Mouse (Mus musculus) forebrain, embryonic 15.5 days (tissue): Measurements from ENCODE around the gene Cd36. TPM values are rescaled to one million over a fixed set of nuclear protein-coding genes. Genes with fewer than 3 reads are reported as not detected.
A peak's percentile ranks its signal among the peaks of the same experiment; 100 is the strongest.
"Not testable (repeated sequence)": the region's sequence is repeated elsewhere in the genome, so short reads cannot be mapped to it uniquely, and the experiment has no call there.

Source experiments
- ATAC-seq: fragments of 200-750 bp; cut with Nextera tagmentation; replicated peaks from 2 replicates; pipeline ENCODE4 v1.8.0; 2017; ENCODE audit warnings: mild to moderate bottlenecking, moderate TSS enrichment, moderate library complexity
- H3K27ac ChIP-seq: fragments of 300-500 bp; sonication (generic); replicated peaks from 2 replicates; pipeline ENCODE4 v1.5.1; 2015; ENCODE audit warnings: mild to moderate bottlenecking, inconsistent platforms
- H3K27me3 ChIP-seq: fragments of 300-500 bp; sonication (generic); 2 replicates; pipeline ENCODE4 v1.6.1; 2015; ENCODE audit warnings: inconsistent platforms
- H3K36me3 ChIP-seq: fragments of 300-500 bp; sonication (generic); 2 replicates; pipeline ENCODE4 v1.6.1; 2015; ENCODE audit warnings: mild to moderate bottlenecking, inconsistent platforms
- H3K4me1 ChIP-seq: fragments of 300-500 bp; sonication (generic); 2 replicates; pipeline ENCODE4 v1.6.1; 2015; ENCODE audit warnings: inconsistent platforms
- H3K4me2 ChIP-seq: fragments of 300-500 bp; sonication (generic); replicated peaks from 2 replicates; pipeline ENCODE4 v1.6.1; 2015; ENCODE audit warnings: mild to moderate bottlenecking, inconsistent platforms
- H3K4me3 ChIP-seq: fragments of 300-500 bp; sonication (generic); 2 replicates; pipeline ENCODE4 v1.5.1; 2015; ENCODE audit warnings: mild to moderate bottlenecking, inconsistent platforms
- H3K9ac ChIP-seq: fragments of 300-500 bp; sonication (generic); replicated peaks from 2 replicates; pipeline ENCODE4 v1.6.1; 2015; ENCODE audit warnings: mild to moderate bottlenecking, inconsistent platforms
- H3K9me3 ChIP-seq: fragments of 300-500 bp; sonication (generic); 2 replicates; pipeline ENCODE4 v1.6.1; 2016; ENCODE audit warnings: inconsistent platforms
- WGBS: fragments of 180-500 bp; shearing (Covaris S2); methylation state at CpG from one replicate; pipeline ENCODE4 v1.1.7; 2015; ENCODE audit warnings: mixed read lengths; 5-methylcytosine and 5-hydroxymethylcytosine counted together
- polyA plus RNA-seq: library from polyadenylated mRNA; unstranded; fragments of >200 nt; fragmentation: Nextera tagmentation; extraction: Ambion mirVana; gene quantifications from 2 replicates; pipeline ENCODE4 v1.2.1, GENCODE M21; 2015

Gene Cd36
- 0.66 and 0.96 TPM in 2 replicates for polyA plus RNA-seq

DNA sequence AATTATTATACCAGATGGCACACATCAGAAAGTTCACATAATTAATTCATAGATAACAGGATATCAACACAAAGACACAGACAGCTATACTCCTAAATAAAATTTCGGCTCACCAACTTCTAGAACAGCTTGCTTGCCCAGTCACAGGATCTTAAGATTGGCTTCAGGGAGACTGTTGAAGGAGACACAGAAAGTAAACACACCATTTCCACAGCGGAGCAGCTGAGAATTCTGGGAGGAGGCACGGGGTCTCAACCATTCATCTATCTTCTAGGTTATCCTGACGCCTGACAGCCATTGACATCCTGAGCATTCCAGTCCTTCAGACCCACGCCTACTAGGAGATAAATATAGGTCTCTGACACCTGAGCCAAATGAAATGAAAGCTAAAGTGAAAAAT is at the start of gene Cd36:
Gene Cd36 (minus strand): TSS at position 204 of the 400 bp plus-strand sequence.
- no peak within 1 kb of the TSS for H3K27ac ChIP-seq
- ATAC-seq = 0 out of 2 replicates have a peak, but pooled peaks have one; percentile 16
- H3K9ac ChIP-seq = no peak within 1 kb of the TSS
- H3K4me3 ChIP-seq = no peak within 1 kb of the TSS
- H3K4me2 ChIP-seq = no peak within 1 kb of the TSS
- no peaks in the 10 kb centered on the region for H3K4me1 ChIP-seq
- H3K36me3 ChIP-seq = no peaks in the 10 kb centered on the region
- H3K27me3 ChIP-seq = no peaks in the 10 kb centered on the region
- WGBS = 62% methylated on average over 5 of the region's 5 CpGs
- H3K9me3 ChIP-seq = no peaks in the 10 kb centered on the region

DNA sequence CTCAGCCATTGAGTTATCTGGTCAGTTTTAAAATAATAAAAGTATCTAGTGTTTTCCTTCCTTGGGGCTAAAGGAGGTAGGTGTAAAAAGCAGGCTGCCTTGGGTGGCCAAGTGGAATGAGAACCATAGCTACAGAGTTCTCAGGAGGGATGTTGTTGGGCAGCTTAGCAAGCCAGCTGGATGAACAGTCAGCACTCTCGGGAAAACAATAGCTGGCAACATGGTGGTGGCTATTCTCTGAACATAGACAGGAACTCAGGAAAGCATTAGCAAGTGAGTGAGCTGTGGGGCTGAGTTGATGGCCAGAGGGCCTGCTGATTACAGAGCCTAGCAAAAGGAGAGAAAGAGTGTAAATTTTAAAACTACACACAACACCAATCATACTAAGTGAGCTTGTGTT is 45.9 kb upstream of the Cd36 start:
- no peak for ATAC-seq
- WGBS = 63% methylated on average over 1 of the region's 1 CpGs
- Histone ChIP-seq H3K36me3 (no peaks in the 10 kb centered on the region), H3K9me3 (no peaks in the 10 kb centered on the region), H3K4me3 (no peak overlapping the region), H3K9ac (no peak overlapping the region), H3K27ac (no peak overlapping the region), H3K4me2 (no peak overlapping the region), H3K4me1 (no peaks in the 10 kb centered on the region), H3K27me3 (no peaks in the 10 kb centered on the region)

DNA sequence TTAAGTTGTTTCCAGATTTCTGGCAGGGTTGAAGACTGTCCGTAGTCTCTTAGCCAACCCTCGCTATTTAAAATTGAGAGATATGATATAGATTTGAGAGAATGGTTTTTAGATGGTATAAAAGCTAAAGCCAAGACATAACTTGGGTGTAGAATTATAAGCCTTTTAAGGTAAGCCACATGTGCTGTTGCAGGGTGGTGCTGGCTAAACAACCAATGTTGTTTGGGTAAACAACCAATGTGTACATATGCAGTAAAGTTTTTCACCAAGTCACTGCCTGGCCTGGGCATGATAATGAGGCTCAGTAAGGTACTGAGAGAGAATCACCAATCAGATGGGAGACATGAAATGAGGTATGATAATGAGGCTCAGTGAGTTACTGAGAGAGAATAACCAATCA is 43.0 kb upstream of the Cd36 start:
- not testable (repeated sequence) for H3K4me3 ChIP-seq, ATAC-seq, H3K36me3 ChIP-seq, H3K4me2 ChIP-seq, H3K9ac ChIP-seq, H3K27me3 ChIP-seq, H3K4me1 ChIP-seq, H3K9me3 ChIP-seq, H3K27ac ChIP-seq
- 97% methylated on average over 2 of the region's 2 CpGs for WGBS

DNA sequence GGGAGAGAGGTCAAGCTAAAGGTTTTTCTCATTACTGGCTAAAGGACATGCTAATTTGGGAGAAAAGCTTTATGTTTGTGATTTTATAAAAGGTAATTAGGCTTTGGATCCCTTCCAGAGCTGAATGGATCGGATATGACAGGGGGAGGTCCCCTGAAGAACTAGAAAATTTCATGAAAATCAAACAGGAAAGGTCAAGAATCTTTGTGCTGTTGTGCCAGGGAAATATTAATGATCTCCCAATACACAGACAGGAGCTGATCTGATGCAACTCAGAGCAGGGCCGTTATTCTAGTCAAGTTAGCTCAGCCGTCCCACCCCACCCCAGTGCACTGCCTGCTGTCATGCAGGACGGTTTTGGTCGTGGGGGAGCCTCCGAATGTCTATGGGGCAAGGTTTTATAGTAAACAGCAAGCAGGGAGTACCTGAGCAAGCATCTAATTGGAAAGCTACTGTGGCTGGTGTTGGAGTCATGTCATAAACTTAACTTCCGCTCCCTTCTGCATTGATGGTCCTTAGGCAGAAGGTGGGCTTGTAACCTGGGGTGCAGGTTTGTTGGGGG is 40.5 kb upstream of the Cd36 start:
- H3K27ac ChIP-seq = no peak overlapping the region
- no peak overlapping the region for H3K9ac ChIP-seq
- no peaks in the 10 kb centered on the region for H3K9me3 ChIP-seq
- ATAC-seq = no peak
- H3K36me3 ChIP-seq = no peaks in the 10 kb centered on the region
- H3K4me1 ChIP-seq = no peaks in the 10 kb centered on the region
- H3K4me2 ChIP-seq = no peak overlapping the region
- H3K4me3 ChIP-seq = no peak overlapping the region
- no peaks in the 10 kb centered on the region for H3K27me3 ChIP-seq
- WGBS = 63% methylated on average over 7 of the region's 7 CpGs

DNA sequence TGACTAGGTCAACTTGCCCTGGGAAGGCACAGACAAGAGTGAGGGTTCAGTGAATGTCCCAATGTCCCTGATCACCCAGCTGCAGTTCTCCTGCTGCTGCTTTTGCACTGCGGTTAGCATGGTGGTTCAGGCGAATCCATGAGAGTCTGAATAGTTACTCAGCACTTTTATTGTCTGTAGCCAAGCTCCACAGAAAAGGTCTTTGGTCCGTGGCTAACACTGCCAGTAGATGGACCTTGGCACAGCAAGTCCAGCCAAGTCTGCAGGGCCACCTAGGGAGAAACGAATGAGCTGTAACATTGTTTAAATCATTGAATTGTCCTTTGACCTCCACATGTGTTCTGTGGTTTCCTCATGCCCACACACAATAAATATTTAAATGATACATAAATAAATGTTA is 39.9 kb upstream of the Cd36 start:
- Histone ChIP-seq H3K4me3 (no peak overlapping the region), H3K27me3 (no peaks in the 10 kb centered on the region), H3K9me3 (no peaks in the 10 kb centered on the region), H3K4me1 (no peaks in the 10 kb centered on the region), H3K4me2 (no peak overlapping the region), H3K9ac (no peak overlapping the region), H3K36me3 (no peaks in the 10 kb centered on the region), H3K27ac (no peak overlapping the region)
- no peak for ATAC-seq
- 38% methylated on average over 4 of the region's 4 CpGs for WGBS

DNA sequence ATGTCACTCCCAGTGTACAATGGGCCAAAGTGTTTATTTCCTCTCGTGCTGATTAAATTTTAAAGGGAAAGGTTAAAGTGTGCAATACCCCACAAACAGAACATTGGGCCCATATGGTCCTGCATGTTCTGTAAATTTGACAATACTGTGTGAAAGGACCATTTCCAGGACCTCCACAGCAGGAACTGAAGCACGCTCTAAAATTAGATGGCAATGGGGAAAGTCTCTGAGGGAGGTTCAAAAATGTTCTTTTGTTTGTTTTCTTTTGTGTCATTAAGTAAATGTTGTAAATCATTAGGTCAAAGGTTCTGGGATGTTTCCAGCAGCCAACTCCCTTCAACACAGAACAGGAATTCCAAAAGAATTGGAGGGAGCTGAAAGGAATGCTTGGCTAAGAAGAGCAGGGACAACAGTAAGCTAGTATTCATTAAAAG is 35.5 kb upstream of the Cd36 start:
- Histone ChIP-seq H3K9ac (no peak overlapping the region), H3K27ac (no peak overlapping the region)
- no peak for ATAC-seq

DNA sequence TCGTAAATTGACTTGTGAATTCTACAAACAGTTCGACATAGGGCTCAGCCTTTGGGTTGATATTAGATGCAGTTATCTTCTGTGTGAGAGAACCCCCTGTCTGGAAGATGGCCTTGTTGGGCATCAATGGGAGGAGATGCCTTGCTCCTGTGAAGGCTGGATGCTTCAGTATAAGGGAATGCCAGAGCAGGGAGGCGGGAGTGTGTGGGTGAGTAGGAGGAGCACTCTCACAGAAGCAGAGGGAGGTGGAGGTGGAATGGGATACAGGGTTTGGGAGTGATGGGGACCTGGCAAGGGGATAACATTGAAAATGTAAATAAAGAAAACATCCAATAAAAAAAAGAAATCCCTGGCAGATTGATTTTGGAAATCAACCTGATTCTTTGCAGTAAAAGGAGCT is 35.0 kb upstream of the Cd36 start:
- WGBS = 91% methylated on average over 3 of the region's 3 CpGs
- Histone ChIP-seq H3K9me3 (no peaks in the 10 kb centered on the region), H3K4me2 (no peak overlapping the region), H3K4me3 (no peak overlapping the region), H3K9ac (no peak overlapping the region), H3K27me3 (no peaks in the 10 kb centered on the region), H3K4me1 (no peaks in the 10 kb centered on the region), H3K36me3 (no peaks in the 10 kb centered on the region), H3K27ac (no peak overlapping the region)
- ATAC-seq = no peak

More for the DNA sequence above, 35.5 kb upstream of the Cd36 start:
- Histone ChIP-seq H3K4me3 (no peak overlapping the region), H3K9me3 (no peaks in the 10 kb centered on the region), H3K27me3 (no peaks in the 10 kb centered on the region), H3K4me1 (no peaks in the 10 kb centered on the region), H3K4me2 (no peak overlapping the region), H3K36me3 (no peaks in the 10 kb centered on the region)
- WGBS = 62% methylated on average over 2 of the region's 2 CpGs

DNA sequence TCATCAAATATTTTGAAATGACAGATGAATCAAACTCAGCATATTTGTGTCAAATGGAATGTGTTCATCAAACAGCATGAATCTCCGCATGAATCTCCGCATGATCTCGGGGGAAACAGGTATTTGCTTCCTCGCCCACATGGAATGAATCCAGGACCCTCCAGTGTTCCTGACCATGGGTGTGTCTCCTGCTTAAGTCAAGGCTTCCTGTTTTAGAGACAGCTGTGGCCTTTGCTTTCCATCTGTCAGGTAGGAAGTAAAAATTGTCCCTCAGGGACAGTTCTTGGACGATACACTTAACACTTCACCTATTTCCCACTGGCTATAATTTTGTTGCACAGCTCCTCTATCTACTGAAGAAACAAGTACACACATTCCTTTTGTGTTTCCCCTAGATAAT is 30.4 kb upstream of the Cd36 start:
- Histone ChIP-seq H3K27ac (no peak overlapping the region), H3K27me3 (no peaks in the 10 kb centered on the region), H3K9ac (no peak overlapping the region), H3K9me3 (no peaks in the 10 kb centered on the region), H3K4me2 (no peak overlapping the region), H3K4me1 (no peaks in the 10 kb centered on the region), H3K4me3 (no peak overlapping the region), H3K36me3 (no peaks in the 10 kb centered on the region)
- WGBS = 88% methylated on average over 5 of the region's 5 CpGs
- no peak for ATAC-seq

DNA sequence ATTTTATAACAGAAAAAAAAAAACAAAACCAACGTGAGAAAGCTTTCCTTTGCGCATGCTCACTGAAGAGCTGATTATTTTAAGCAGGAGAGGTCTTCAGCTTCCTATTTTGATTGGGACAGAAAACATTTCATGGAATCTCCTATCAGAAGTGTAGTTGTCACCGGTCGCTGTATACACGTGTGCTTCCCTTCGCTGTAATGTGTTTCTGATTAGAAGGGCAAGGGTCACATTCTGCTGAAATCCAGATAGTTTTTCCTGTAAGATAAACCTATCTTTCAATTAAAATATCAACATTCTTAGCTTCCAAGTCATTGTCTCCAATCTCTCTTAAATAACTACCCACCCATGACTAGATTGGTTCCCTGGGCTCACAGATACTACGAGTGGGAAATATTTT is 16.2 kb upstream of the Cd36 start:
- Histone ChIP-seq H3K4me1 (no peaks in the 10 kb centered on the region), H3K27me3 (no peaks in the 10 kb centered on the region), H3K4me2 (no peak overlapping the region), H3K4me3 (no peak overlapping the region), H3K27ac (no peak overlapping the region), H3K36me3 (no peaks in the 10 kb centered on the region), H3K9ac (no peak overlapping the region), H3K9me3 (no peaks in the 10 kb centered on the region)
- no peak for ATAC-seq
- WGBS = 87% methylated on average over 7 of the region's 7 CpGs

DNA sequence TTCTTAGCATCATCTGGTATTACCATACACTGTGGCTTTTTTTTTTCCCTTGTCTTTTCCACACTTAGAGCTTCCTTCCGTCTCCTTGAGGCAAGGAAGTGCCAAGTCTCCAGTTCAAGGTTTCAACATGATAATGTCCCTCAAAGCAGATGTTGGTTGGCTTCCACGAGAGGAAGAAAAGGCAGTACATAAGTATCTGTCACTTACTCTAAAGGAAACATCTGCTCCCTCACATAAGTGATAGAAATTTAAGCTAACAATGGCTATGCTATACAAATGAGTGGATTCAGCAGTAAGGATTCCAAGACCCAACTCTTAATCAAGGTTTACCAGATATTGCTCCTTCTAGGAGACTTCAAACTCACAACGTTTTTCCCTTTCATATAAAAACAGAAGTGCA is 10.3 kb upstream of the Cd36 start:
- Histone ChIP-seq H3K4me3 (no peak overlapping the region), H3K9ac (no peak overlapping the region), H3K9me3 (no peaks in the 10 kb centered on the region), H3K27me3 (no peaks in the 10 kb centered on the region), H3K27ac (no peak overlapping the region), H3K4me2 (no peak overlapping the region), H3K4me1 (no peaks in the 10 kb centered on the region), H3K36me3 (no peaks in the 10 kb centered on the region)
- ATAC-seq = no peak
- 77% methylated on average over 3 of the region's 3 CpGs for WGBS

DNA sequence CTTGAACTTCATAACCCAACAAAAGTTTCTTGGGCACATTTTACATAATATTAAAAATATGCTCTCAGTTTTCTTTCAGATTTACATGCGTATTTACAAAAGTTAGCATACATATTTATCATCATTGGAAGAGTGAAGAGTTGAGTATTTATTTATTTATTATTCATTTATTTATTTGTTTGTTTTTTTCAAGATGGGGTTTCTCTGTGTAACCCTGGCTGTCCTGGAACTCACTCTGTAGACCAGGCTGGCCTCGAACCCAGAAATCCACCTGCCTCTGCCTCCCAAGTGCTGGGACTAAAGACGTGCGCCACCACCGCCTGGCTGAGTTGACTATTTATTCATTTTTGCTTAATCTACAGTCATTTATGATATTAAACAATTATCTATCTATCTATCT is 9.0 kb upstream of the Cd36 start:
- not testable (repeated sequence) for ATAC-seq, H3K4me1 ChIP-seq, H3K9me3 ChIP-seq, H3K36me3 ChIP-seq, H3K27ac ChIP-seq, H3K4me2 ChIP-seq, H3K27me3 ChIP-seq, H3K9ac ChIP-seq, H3K4me3 ChIP-seq
- WGBS = 92% methylated on average over 5 of the region's 5 CpGs

DNA sequence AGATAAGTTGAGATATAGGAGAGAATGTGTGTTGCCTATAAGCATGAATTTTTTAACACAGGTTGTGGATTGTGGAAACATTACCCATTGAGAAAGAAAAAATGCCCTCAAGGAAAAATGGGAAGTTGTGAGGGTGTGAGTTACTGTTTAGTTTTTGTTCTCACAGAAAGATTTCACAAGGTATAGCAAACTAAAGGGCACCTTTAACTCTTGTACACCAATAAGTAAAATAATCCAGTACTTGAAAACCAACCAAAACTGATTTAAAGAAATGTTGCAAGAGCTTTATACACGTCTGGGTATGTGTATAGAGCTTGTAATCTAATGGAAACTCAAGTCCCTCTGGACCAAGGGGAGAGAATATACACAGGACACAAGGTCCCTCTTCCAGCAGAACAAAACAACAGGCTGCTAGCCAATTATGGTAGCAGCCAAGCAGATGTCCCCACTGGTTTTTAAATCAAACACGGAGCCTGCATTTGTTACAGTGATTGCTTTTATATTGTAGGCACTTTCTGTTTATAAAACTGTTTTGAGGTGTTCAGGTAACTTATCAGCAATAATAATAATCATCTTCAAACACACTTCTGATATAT is 5.1 kb upstream of the Cd36 start:
- 64% methylated on average over 2 of the region's 2 CpGs for WGBS
- Histone ChIP-seq H3K4me1 (no peaks in the 10 kb centered on the region), H3K4me3 (no peak overlapping the region), H3K36me3 (no peaks in the 10 kb centered on the region), H3K9ac (no peak overlapping the region), H3K27ac (no peak overlapping the region), H3K4me2 (no peak overlapping the region), H3K27me3 (no peaks in the 10 kb centered on the region), H3K9me3 (no peaks in the 10 kb centered on the region)
- ATAC-seq = no peak

DNA sequence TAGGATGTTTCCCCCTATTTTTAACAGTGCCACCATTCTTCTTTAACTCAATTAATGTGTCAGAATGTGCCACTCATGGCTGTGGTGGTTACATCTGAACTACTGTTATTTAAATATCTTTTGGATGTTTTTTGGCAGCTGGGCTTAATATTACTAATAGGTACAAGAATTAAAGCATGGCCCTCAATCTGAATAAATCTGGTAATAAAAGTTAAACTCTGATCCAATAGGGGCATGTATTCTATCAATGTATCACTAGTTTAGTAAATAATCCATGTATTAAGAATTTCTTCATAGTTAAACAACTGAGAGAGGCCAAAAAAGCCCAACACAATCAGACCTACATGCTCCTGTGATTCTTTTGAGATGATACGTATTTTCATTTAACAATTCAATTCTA is 690 bp upstream of the Cd36 start:
- WGBS = 73% methylated on average over 1 of the region's 1 CpGs
- Histone ChIP-seq H3K4me3 (no peak overlapping the region), H3K9me3 (no peaks in the 10 kb centered on the region), H3K27ac (no peak overlapping the region), H3K9ac (no peak overlapping the region), H3K27me3 (no peaks in the 10 kb centered on the region), H3K36me3 (no peaks in the 10 kb centered on the region), H3K4me2 (no peak overlapping the region), H3K4me1 (no peaks in the 10 kb centered on the region)
- no peak for ATAC-seq
